Mouse (Mus musculus): ENCODE measurements at regions not wholly inside any gene's neighbourhood (a gene's known extent, or its start where the extent isn't known, plus 50 kb on each side); places are given as distances from the start of the nearest gene placed in this dataset.

DNA sequence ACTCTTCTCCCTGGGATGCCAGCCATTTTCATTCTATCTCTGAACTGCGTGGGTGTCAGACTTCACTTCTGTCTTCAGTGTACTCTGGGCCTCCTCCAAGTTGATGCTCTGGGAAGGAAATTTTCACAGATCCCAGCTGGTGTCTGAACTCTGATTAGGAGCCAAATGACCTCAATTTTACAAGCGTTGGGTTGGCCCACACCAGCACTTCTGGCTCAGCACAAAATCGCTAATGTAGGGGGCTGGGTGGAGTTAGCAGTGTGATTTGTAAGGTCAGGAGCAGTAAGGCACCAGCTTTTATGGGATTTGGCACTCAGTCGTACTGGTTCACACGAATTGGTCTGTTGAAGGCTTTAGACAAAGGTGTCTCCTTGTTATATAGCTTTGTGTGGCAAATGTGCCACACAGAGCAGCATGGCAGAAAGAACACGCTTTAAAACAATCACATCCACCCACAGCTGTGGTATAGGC, 576.3 kb upstream of the Kdm8 start:
- no peak for DNase-seq

DNA sequence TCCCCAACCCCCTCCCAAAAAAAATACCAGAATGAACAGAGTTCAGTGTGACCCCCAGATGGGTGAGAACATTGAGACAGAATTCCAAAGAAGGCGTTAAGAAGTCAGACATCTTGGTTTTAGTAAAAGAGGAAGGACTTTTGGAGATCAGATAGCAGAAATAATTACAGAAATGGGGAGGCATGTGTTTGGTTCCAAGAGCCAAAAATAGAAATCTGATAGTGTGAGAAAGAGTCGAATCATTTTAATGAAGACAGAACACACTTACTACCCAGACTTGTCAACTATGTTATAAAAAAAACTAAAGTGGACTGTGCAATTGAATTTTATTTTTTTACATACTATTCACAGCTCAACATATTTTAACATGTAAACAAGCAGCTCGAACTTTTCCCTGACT, 575.9 kb upstream of the Kdm8 start:
- no peak for DNase-seq

DNA sequence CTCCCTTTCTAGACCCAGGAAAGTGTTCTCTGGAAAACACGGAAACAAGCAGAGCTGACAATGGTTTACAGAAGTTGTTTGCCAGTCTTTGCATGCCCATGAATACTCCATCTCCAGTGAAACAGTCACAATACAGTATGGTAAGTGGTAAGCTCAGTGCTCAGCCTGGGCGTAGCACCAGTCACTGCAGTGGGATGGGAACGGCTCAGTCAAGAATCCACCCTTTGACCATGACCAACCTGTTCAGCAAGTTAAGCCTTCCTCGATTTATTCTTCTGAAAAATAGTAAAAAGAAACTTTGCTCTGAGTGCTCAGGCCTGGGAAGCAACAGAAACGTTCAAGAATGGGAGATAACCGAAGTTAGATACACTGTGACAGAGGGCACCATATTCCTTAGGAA, 563.7 kb upstream of the Kdm8 start:
- no peak for DNase-seq

DNA sequence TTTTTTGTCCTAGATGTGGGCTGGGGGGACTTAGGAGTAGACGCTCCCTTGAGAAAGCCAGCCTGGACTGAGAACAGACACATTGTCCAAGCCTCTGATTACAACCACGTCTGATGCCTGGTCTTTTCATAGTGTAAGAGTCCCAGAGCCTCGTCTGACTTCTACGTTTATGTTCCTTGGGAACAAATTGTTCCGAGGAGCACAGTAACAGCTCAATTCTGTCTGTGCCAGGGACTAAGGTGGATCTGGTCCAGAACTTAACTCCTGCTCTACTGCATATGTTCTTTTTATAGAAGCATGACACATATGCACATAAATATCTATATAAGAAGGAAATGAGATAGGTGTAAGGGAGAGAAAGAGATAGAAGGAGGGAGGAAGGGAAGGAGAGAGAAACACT, 537.2 kb upstream of the Kdm8 start:
- no peak for DNase-seq

DNA sequence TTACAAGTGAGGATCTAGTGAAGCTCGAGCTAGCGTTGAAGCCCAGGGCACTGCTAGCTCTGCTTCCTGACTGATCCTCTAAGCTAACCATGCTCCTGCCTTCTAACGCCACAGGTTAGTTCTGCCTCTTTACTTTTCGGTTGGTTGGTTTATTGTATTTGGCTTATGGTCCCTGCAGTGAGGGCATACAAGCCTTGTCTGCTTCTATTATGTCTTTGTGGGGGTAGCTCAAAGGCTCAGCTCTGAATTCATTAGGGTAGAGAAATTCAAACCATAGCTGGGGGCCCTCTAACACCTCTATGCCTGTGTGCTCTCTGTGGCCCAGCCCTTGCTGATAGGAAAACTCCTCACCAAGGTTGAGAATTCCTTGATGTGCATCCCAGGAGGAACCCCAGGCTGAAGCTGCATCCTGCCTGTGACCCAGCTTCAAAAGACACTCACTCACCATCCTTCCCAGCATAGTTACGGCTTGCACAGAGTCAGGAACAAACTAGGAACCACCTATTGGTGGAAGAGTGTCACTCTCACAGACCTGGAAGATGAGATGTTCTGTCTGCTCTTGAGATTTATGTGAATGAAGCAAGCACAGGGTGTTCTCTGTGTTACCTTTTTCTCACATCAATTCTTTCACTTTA, 536.7 kb upstream of the Kdm8 start:
- DNase-seq, result no peak

DNA sequence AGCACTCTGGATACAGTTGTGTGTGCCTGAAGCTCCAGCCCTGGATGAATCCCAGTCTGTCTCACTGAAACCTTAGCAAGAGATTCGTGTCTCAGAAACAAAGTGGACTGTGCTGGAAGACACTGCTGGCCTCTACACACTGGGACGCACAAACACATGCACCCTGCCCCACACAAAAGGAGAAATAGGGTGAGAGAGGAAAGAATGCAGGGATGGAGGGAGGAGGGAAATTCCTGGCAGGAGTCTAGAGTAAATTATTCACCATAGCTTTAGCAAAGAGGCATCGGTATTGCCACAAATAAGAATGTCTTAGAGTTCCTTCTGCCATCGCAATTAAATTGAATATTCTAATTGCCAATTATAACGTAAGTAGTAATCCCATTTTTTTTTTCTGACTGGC, 530.4 kb upstream of the Kdm8 start:
- DNase-seq, result no peak

DNA sequence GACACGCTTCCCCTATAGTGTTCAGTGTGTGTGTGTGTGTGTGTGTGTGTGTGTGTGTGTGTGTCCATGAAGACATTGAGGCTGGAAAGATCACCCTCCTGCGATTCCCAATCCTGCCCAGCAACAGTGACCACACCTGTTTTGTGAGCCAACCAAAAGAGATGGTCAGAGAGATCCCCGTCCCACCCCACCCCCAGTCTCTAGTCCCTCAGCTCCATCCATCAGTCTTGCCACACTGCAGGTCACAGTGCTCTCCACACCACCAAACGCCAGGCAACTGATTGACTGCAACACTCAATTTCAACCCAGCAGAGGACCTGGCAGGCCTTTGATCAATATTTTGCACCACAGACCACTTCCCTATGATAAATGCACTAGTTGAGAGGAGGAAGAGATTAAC, 530.0 kb upstream of the Kdm8 start:
- DNase-seq, result no peak

DNA sequence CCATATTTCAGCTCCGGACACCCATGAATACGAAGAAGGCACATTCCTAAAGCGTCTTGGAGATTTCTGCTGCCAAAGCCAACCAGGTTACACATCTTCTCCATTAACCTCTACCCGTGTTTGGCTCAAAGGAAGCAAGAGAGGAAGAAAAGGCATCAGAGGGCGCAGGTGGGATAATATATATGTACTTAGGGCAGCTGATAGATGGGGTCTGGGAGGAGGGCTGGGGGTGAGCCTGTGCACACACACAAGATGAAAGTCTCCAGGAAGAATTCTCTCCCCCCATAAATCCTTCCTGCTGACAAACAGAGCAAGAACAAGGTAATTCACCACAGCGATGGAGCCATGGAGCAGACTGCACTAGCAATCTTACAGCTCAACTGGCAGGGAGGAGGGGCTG, 529.5 kb upstream of the Kdm8 start:
- DNase-seq, result no peak

DNA sequence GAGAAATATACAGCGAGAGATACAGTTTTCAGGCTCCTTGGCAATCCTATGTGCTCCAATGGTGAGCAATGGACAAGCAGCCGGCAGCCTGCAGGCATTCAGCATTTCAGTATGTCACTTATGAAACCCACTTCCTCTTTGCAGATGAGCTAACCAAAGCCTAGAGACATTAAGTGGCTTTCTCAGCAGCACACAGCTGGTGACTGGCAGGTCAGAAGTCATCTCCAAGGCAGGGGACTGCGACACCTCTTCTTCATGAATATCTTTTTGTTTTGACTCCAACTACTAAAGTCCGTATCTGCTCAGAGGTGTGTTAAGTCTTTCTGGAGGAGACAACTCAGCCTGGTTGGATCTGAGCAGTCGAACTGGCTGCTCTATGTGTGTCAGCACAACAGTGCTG, 528.8 kb upstream of the Kdm8 start:
- no peak for DNase-seq

DNA sequence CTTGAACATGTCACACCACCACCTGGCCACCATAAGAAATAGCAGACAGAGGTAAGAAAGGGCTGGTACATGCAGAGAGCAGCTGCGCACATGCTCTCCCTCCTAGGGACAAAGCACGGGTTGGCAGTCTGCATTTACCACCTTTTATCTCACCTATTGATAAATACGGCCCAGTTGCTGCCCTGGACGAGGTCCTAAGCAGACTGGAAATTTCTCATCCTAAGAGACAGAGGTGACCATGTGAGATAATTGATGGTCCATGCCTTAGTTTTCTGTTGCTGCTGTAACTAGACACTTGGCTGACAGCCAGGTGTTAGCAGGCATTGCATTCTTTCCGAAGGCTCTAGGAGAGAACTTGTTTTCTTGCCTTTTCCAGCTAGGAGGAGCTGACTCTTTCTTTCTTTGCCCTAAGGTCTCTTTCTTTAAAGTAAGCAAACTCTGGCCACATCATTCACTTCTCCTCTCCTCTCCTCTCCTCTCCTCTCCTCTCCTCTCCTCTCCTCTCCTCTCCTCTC, 526.8 kb upstream of the Kdm8 start:
- DNase-seq, result no peak

DNA sequence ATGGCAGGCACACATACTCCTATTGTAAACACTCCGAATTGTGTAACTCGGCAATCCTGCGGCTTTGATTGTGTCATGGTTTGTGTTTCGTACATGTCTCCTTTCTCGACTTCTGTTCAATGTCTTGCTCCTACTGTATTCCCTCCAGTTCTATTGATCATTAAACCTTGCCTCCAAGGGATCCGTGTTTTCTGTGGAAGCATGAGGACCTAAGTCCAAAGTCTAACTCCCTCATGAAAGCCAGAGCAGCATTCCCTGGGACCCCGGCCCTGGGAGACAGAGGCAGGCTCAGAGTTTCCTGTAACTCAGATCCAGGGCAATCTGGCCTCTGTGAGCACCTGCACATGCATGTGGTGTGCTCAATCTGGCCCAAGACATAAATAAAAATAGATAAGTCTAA, 521.7 kb upstream of the Kdm8 start:
- no peak for DNase-seq

DNA sequence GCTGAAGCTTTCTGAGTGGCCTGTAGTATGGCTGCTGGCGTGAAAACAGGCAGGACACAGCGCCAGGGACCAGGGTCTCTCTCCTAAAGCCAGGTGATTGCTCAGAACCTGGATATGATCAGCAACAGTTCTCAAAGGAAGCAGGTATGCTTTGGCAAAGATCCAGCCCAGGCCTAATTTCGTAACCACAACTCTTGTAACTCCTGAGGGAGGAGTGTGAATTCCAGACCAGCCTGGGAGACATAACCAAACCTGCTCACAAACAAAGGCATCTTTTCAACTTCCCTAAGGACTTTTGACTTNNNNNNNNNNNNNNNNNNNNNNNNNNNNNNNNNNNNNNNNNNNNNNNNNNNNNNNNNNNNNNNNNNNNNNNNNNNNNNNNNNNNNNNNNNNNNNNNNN, 510.9 kb upstream of the Kdm8 start:
- no peak for DNase-seq

DNA sequence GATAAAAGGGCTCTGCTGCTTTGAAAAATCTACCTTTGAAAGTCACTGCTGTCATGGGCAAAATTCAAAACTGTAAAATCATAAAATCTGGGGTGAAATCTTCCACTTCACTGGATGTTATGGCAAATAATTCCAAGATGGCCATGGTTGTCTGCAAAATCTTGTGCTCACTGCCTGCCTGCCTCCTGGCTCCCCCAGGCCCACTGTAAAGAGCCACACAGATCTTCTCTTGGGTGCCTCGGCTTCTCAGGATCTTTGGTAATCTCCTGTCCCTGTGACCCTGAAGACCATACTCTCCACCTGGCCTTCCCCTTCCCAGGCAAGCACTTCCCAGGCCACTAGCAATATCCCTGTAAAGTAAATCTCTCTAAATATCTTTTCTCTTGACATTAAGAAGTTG, 505.1 kb upstream of the Kdm8 start:
- DNase-seq, result no peak

DNA sequence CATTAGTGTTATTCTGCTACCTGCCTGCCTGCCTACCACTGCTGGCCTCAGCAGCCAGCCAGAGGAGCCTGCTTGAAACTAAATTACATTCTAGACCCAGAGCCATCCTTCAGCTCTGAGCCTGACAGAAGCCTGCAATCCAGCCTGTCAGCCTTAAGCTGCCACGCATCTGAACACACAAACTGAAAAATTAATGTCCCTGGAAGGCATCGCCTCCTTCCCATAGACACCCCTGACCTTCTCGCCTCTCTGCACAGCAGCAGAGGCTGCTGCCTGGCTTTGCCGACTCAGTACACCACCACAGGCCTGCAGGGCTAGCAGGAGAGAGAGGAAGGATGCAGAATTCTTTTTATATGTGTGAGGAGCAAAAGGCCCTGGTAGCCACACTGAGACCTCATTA, 502.9 kb upstream of the Kdm8 start:
- DNase-seq, result no peak

DNA sequence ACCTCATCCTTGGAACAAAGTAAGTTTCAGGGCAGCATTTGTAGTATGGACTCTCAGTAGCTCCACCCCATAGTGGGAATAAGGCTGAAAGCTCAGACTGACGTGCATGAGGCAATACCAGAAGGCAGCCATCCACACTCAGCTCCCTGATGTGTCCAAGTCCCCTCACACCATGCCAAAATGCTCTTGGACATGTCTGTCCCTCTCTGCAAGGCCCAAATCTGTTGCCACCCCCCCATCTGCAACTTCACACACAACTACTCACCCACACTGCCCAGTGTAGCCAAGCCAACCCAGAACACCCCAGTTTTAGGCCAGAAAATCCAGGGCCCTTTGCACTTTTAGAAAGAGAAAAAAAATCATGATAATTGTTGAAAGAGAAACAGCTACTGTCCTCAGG, 498.1 kb upstream of the Kdm8 start:
- DNase-seq, result no peak

DNA sequence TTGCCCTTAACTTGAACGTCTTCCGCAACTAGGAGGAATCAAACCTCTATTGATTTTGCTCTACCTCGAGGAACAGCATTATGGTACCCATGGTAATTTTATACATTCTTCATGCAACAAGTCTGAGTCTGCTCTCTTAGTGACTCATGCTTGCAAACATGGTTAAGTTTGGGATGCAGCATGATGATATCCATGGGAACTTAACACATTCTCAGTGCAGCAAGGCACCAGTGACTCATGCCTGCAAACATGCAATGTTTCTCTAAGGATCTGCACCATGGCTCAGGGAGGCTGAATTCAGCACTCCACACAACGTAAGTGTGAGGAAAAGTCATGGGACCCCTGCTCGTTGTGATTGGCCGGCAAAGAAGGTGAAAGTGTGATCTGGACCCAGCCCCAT, 487.1 kb upstream of the Kdm8 start:
- DNase-seq, result no peak

DNA sequence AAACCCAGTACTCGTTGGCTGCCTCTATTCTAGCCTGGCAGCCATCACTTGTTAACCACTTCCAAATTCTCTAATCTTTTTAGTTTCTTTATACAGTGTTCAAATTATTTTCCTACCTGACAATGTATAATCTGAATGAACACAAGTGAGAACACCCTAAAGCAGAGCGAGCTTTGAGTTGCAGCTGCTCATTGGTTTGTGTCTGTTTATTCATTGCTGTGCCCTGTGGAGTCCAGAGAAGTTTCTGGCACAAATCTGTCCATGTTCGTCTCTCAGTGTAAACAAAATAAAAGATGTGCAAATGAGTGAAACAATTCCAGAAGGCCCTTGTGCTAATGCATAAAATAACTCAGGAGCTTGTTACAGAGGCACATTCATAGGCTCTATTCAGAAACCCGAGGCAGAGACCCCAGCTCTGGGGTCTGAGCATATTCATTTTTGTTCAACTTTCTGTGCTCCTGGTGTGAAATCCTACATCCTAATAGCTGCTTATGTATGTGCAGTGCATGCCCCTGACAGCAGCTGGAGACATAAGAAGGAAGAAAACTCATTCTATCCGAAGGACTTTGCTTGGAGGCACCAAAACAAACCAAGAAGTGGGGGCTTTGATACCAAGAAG, 469.5 kb upstream of the Kdm8 start:
- DNase-seq, result no peak

DNA sequence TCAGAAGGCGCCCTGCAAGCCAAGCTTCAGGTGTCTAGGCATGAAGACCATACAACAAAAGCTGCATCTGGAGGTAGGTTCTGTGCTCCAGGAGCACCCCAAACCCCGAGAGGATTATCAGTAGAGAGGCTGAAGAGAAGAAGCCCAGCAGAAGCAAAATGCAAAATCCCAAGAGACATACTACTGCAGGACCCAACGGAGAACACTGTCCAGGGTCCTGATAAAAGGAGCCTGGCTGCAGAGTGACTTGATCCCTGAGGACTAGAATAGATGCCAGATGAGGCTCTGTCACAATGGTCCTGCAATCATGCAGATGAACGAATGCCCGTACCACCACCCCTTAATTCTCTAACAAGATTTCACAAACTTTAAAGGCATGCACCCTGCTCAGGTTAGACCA, 455.0 kb upstream of the Kdm8 start:
- no peak for DNase-seq

DNA sequence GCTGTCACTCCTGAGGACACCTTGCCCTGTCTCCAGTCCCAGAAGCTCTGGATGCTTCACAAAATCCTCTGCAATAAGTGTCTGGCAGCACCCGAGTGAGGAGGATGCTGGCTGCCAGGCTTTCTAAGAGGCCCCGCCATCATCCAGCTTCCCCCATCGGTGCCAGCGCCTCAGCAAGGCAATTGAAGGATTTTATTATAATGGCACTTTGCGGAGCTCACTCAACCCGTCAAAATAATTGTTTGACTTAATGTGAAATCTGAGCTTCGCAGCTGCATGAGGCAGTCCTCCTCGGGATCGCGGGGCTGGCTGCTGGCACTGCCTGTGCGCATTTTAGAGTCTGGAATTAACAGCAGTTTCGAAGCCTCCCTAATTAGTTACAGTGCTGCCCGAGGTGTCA, 453.8 kb upstream of the Kdm8 start:
- no peak for DNase-seq

DNA sequence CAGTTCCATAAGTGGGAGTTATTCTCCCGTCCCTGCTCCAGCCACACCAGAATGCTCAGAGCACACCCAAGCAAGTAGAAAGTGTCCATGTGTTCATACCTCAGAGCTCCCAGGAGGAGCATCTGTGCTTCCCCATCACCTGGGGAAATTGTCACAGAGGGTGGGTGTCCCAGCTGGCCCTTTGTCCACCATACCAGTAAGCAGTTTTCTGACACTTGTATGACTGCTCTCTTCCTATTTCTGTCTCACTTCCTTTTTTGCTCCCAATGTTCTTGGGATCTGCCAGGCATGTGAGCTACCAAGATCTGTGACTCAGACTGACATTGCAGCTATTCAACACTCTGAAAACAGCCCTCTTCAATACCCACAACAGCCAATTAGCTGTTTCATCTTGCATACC, 447.9 kb upstream of the Kdm8 start:
- no peak for DNase-seq

DNA sequence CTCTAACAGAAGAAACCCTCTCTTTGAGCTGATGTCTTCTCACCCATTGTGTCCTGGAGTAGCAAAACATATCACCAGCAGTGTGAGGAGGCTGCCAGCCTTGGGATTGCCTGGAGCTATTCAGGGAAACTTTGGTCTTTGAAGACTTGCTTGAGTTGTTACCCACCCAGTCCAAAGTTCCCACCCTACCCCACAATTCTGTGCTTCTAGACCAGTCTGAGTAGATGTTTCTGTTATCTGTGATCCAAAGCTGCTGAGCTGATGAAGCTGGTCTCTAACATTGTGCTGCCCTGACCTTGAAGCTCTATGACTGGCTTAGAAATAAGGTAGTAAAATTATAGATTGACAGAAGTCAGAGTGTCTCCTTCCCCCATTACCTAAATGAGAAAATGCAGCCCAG, 443.8 kb upstream of the Kdm8 start:
- no peak for DNase-seq

DNA sequence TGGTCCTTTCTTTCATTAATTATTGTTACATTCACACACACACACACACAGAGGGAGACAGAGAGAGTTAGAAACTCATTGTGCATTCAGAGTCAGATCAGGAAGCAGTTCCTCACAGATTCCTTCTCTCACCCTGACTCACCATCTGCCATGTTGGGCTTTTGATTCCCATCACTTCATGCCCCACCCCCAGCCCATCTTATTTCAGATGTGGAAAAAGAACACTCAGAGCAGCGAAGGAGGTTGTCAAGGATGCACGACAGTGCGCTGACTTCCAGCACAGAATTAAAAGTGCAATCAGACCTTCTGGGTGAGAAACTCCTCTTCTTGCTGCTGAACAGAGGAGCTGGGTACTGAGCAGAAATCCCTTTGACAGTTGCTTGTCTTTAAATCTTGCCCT, 438.8 kb upstream of the Kdm8 start:
- DNase-seq, result no peak

DNA sequence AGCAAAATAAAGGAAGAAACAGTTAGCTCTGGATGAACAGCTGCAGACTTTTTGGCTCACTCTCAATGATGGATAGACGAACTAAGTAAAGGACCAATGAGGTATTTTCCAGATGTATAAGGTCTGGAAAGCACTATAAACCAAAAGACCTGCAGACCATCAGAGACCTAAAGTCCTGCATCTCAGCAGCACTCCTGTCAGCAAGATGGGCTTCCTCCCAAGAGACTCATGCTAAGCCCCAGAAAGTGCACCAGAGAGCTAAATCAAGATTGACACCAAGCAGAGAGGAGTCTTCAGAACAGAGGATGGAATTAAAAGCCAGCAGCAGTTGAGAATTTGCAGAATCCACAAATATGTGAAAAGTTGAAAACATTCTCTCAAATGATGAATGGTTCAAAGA, 425.2 kb upstream of the Kdm8 start:
- DNase-seq, result no peak

DNA sequence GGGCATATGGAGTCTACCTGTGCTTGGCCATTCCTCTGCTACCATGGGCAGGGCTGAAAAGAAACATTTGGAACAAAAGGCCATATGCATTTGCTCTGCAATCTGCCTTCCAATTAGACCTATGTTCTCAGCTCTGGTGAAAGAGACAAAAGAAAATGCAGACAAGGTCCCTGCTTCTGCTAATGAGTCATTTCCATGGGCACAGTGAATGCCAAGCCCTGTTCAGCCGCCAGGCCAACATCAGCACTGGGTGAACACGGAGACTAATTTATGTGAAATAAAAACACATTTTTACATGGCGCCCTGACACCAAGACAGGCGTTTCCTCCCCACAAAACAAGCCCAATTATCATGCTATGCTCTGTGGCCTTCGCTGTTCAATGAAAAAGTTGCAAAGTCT, 419.5 kb upstream of the Kdm8 start:
- no peak for DNase-seq

DNA sequence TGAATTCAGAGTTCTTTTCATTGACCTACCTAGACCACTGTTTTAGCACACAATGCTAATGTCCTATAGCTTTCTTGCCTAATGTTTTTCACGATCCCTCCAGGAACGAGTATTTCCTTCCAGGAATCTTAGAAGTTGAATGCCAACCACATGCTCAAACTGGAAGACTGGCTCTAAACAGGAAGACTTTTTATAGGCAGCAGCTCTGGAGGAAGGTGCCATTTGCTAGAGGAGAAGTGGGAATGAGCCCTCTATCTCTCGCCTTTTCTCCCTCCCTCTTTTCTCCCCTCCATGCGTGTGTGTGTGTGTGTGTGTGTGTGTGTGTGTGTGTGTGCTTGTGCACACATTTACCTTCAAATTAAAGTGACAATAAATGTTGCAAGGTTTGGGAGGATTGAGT, 410.7 kb upstream of the Kdm8 start:
- DNase-seq, result no peak

Data from liver (tissue).